Mouse (Mus musculus) ovary, adult 18-20 months (tissue): ENCODE data around the gene Pde1c.

ENCODE experiments used
- DNase-seq: peaks from one replicate; pipeline ENCODE4 v3.0.0; 2022; ENCODE audit warnings: low spot score, mixed read lengths

Pde1c gene

GRCm38 (mm10) chr6:56328103-56328502 is 240.8 kb downstream of the Pde1c start:
- DNase-seq, result no peak

GRCm38 (mm10) chr6:56322799-56323198 is 246.1 kb downstream of the Pde1c start:
- DNase-seq, result no peak

- DNase-seq, result no peak
These were observed 258.6 kb downstream of the Pde1c start for GRCm38 (mm10) chr6:56310318-56310717.

- DNase-seq, result no peak
These were observed 262.8 kb downstream of the Pde1c start for GRCm38 (mm10) chr6:56306066-56306465.

GRCm38 (mm10) chr6:56292176-56292575 is 276.7 kb downstream of the Pde1c start:
- no peak for DNase-seq

GRCm38 (mm10) chr6:56289307-56289706 is 279.6 kb downstream of the Pde1c start:
- no peak for DNase-seq

- no peak for DNase-seq
These were observed 284.1 kb downstream of the Pde1c start for GRCm38 (mm10) chr6:56284821-56285220.

- DNase-seq, result no peak
These were observed 293.4 kb downstream of the Pde1c start for GRCm38 (mm10) chr6:56275461-56275860.

- no peak for DNase-seq
These were observed 297.2 kb downstream of the Pde1c start for GRCm38 (mm10) chr6:56271741-56272140.

GRCm38 (mm10) chr6:56264509-56264908 is 304.4 kb downstream of the Pde1c start:
- DNase-seq, result no peak

GRCm38 (mm10) chr6:56260118-56260517 is 308.8 kb downstream of the Pde1c start:
- no peak for DNase-seq

- DNase-seq, result no peak
These were observed 311.2 kb downstream of the Pde1c start for GRCm38 (mm10) chr6:56257555-56258297.

- no peak for DNase-seq
These were observed 318.8 kb downstream of the Pde1c start for GRCm38 (mm10) chr6:56250091-56250490.

- no peak for DNase-seq
These were observed 377.3 kb downstream of the Pde1c start for GRCm38 (mm10) chr6:56191426-56192140.

- no peak for DNase-seq
These were observed 392.4 kb downstream of the Pde1c start for GRCm38 (mm10) chr6:56176485-56176884.

GRCm38 (mm10) chr6:56172172-56172571 is 396.7 kb downstream of the Pde1c start:
- no peak for DNase-seq

GRCm38 (mm10) chr6:56168736-56169135 is 400.2 kb downstream of the Pde1c start:
- no peak for DNase-seq

GRCm38 (mm10) chr6:56158217-56158616 is 410.7 kb downstream of the Pde1c start:
- no peak for DNase-seq

- DNase-seq, result no peak
These were observed 412.1 kb downstream of the Pde1c start for GRCm38 (mm10) chr6:56156836-56157235.

- no peak for DNase-seq
These were observed 438.3 kb downstream of the Pde1c start for GRCm38 (mm10) chr6:56130493-56131159.

- DNase-seq, result no peak
These were observed 469.3 kb downstream of the Pde1c start for GRCm38 (mm10) chr6:56099520-56100101.

- no peak for DNase-seq
These were observed 470.5 kb downstream of the Pde1c start for GRCm38 (mm10) chr6:56098427-56098826.

- DNase-seq, result no peak
These were observed 492.5 kb downstream of the Pde1c start for GRCm38 (mm10) chr6:56076378-56076805.
